Mouse (Mus musculus): Measurements from ENCODE around the gene Dusp22.

Gene Dusp22

DNA sequence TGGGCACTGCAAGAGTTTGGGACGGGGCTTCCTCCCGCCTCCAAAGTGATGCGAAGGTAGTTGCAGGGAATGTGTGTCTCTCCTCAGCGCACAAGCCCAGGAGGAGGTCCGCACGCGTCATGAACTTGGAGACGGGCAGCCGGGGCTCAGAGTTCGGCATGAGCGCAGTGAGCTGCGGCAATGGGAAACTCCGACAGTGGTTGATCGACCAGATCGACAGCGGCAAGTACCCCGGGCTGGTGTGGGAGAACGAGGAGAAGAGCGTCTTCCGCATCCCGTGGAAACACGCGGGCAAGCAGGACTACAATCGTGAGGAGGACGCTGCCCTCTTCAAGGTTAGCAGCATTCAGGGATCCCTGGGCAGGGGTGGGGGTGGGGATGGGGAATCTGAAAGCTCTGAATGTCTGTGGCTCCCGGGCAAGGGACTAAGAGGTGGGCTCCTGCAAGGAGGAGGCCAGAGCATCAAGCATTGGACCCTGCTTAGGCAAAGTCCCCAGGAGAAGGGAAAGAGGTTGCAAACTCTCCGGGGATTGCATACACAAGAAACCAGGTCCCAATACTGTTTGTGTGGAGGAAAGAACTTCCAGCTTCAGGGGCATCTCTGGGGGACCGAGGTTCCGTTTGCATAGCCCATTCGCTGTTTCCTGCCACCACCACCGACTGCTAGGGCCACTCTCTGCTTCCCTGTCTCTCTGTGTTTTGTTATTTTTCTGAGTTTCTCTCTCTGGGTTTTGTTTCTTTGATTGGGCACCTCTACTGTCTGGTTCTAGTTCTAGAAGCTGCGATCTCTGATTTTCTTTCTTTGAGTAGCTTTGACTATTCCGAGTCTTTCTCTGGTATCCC lies 90.9 kb downstream of the Dusp22 start:
- DNase-seq (ENCODE audit: low spot score), result no peak

- DNase-seq (ENCODE audit: low spot score), result no peak
These were observed 91.4 kb downstream of the Dusp22 start for GRCm38 (mm10) chr13:30751304-30751580.

GRCm38 (mm10) chr13:30752581-30753187 lies 92.9 kb downstream of the Dusp22 start:
- DNase-seq (ENCODE audit: low spot score), result no peak

DNA sequence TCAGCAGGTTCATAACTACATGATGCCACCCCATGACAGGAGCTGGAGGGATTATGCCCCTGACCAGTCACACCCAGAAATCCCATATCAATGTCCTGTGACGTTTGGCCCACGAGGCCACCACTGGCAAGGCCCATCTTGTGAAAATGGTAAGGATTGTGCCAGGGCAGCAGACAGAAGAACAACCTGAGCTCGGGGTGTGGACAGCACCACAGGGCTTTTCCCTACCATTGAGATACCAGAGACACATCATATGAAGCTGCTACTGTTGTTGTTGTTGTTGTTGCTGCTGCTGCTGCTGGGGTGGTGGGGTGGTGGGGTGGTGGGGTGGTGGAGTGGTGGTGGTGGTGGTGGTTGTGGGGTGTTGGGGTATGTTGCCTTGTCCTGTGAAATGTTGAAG lies 93.6 kb downstream of the Dusp22 start:
- DNase-seq (ENCODE audit: low spot score), result no peak

- DNase-seq (ENCODE audit: low spot score), result no peak
These were observed 94.3 kb downstream of the Dusp22 start for GRCm38 (mm10) chr13:30754066-30754465.

GRCm38 (mm10) chr13:30754825-30755476 lies 95.2 kb downstream of the Dusp22 start:
- DNase-seq (ENCODE audit: low spot score), result no peak

- DNase-seq (ENCODE audit: low spot score), result no peak
These were observed 95.8 kb downstream of the Dusp22 start for GRCm38 (mm10) chr13:30755577-30755976.

- no peak for DNase-seq (ENCODE audit: low spot score)
These were observed 96.3 kb downstream of the Dusp22 start for GRCm38 (mm10) chr13:30755998-30756639.

GRCm38 (mm10) chr13:30757264-30757900 lies 97.6 kb downstream of the Dusp22 start:
- DNase-seq (ENCODE audit: low spot score), result no peak

- no peak for DNase-seq (ENCODE audit: low spot score)
These were observed 99.1 kb downstream of the Dusp22 start for GRCm38 (mm10) chr13:30758789-30759381.

DNA sequence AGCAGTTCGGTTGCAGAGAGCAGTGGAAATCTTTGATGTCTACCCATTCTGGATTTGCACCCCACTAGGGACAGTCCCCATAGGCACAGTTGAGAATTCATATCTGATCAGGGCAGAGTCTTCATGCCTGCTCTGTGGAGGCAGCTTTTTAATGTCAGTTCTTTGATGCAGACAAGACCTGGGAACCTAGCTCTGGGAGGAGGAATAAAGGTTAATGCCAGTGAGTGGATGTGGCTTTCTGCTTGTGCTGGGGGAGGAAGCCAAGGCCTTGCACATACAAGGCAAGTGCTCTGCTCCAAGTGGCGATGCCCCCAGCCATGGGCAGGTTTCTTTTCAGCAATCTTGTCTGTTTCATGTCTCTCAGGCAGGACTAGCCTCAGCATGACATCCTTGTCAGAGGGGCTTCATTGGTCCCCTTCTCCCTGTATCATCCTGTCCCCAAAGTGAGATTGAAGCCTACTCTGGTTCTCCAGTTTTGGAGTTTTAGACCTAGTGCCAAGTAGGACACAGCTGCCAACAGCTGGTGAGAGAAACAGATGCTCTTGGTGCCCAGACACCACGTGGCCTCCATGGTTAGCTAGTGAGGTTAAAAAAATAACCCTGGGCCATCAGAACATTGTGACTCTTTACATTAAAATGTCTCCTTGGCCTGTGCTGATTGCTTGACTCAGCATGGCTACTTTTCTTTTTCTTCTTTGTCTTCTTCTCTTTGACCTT lies 100.7 kb downstream of the Dusp22 start:
- DNase-seq (ENCODE audit: low spot score), result no peak
